Mouse (Mus musculus) mesoderm, embryonic 11.5 days (tissue): ENCODE data around the gene Stard13.
A peak's percentile ranks its signal among the peaks of the same experiment; 100 is the strongest.

Source experiments
- DNase-seq: peaks from one replicate; pipeline ENCODE4 v3.0.0-alpha.2; 2012; ENCODE audit warnings: low read depth, low spot score

Gene Stard13

DNA sequence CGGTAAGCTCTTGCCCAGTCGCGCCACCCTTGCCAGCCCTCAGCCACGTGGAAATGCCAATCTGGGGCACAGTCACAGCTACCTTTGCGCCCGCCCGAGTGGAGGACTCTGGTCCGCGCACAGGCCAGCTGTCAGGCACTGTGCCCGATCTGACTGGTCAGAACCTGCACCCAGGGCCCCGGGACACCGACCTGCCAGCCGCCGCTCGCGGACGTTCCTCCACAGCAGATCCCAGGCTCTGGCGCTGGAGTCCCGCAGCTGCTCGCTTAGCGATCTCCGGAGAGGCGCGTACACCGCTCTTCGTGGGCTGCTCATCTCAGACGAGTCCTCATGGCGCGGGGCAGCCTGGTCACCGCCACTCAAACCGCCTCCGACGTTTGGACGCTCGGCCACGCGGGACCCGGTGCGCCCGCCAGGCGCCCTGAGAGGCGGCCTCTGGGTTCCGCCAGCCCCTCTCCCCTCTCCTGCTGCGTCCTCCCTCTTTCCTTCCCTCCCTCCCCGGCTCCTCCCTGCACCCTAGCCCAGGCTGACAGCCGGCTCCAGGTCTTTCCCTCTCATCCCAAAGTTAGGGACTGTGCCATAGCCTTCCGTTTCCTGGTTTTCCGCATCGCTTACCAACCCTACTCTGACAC, at the start of gene Stard13:
TSS of gene Stard13 (minus strand) at position 437 of the 632 bp plus-strand sequence.
- peak; percentile 46 for DNase-seq

DNA sequence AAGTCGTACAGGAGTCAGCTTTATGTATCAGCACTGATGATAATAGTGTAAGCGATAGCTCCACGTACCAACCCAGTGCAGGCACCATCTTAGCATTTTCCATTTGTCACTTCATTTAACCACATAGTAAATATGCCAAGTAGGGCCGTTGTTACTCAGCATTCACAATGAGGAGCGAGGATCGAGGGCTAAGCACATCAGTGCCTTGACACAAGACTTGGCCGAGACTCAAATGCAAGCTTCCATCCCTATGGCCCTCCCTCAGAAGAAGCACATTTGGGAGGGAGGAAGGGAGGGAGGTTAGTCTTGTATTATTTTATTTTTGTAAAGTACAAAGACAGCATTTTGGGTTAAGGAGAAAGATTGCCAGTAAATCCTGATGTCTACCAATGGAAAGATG, 45.9 kb upstream of the Stard13 start:
- DNase-seq = no peak

DNA sequence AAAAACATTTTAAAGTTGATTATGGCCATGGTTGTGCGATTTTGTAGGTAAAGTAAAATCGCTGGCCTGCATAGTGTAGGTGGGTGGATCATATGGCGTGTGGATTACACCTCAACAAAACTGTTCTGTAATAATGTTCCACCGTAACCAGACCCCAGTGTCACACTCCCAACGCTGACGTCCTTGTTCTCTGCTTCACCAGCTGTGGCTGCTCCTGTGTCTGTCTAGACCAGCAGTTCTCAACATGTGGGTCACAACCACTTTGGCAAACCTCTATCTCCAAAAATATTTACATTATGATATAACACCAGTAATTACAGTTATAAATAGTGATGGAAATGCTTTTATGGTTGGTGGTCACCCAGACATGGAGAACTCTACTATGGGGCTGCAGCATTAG, 44.3 kb upstream of the Stard13 start:
- DNase-seq = no peak

DNA sequence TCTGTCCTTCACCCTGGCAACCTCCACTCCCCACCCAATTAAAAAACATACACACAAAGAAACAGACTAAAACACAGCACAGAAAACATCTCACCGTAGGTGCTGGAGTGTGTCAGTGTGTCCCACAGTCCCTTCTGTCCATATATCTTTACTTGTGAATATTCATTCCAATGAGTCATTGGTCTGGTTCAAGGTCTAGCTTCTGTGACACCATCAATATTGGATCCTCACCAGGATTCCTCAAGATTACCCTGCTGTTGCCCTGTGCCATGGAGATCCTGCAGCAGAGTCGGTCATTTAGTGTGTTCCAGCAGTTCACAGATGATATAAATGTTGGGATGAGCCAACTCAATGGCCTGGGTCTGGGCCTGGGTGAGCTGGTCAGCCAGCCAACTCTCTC, 42.4 kb upstream of the Stard13 start:
- DNase-seq = no peak

DNA sequence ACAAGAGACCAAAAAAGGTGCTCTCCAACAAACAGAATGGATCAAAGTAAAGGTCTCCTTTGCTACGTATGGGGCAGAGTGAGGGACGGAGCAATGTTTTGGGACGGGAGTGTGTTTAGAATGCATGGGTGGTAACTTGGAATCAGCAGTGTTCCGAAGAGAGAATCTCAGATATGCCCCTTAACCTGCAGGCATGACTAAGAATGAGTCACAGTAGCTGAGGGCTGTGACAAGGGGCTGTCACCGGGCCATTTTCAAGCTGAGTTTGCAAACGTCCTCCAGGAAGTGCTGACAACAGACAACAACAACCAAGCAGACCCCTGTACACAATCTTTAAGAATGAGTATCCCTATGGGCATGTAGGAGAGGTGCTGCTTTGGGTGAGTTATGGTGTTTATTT, 40.6 kb upstream of the Stard13 start:
- DNase-seq = no peak

DNA sequence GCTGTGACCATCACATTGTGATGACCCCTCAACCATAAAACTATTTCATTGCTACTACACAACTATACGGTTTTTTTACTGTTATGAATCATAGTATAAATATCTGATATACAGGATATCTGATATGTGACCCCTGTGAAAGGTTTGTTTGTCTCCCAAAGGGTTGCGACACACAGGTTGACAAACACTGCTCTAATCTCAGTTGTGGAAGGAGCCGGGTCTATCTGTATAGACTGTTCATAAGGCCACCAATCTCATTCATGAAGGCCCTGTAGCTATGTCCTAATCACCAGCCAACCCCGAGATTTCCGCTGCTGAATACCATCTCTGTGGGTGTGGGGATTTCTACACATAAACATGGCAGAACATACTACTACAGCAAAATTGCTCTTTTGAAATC, 37.2 kb upstream of the Stard13 start:
- DNase-seq = no peak

DNA sequence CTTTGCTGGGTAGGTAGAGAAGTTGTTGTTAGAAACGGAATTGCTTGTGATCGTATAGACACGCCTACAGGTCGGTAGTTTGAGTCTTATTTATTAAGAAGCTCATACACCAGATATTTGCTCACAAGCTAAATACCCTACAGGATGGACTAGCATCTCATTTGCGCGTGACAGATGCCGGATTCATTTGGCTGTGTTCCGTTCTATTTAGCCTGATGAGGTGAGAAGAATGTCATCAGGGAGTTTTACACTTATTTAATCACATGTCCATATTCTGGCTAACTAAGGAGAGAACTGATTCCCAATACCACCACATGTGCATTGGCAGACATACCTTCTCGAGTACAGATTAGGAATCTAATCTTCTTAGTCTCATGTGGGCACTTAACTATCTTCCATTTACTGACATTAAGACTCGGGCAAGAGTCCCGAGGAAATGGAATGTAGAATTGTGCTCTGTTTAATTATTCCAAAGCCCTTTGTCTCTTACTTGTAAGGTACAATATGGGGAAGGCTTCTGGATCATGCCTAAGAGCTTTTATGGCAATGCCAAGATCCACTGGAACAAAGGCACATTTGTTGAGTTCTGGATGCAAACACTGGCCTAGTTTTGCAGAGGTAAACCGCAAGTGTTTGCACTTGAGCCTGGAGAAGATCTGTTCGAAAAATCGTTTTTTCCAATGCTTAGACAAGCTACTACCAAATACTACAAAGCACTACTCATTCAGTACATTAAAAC, 33.4 kb upstream of the Stard13 start:
- DNase-seq = no peak

DNA sequence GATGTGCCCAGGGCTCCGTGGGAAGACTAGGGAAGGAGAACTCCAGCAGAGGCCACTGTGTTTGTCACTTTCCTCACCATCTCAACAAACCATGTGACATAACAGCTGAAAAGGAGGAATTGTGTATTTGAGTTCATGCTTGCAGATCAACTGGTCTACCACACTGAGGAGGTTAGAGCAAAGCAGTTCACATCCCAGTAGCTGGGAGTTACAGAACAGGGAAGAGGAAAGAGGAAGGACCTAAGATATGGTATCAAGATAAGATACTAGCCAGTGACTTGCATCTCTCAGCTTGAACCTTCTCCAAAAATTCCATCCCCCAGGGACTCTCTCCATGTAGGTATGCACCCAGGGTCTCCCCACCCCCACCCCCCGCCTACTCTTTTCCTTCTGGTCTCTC, 27.9 kb upstream of the Stard13 start:
- DNase-seq = no peak

DNA sequence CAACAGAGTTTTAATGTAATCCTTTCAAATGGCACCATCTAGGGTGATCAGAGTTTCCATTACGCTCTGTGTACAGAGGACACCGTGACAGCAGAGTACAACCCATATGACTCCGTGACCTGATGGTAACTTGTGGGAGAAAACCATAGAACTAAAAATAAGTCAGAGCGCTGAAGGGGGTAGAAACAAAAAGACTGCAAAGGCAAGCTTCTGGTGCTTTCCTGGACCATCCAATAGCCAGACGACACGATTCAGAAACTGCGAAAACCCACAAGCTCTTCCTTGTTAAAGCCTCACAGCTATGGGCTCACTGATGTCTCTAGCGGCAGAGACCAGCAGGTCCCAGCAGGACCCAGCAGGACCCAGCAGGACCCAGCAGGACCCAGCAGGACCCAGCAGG, 18.6 kb upstream of the Stard13 start:
- DNase-seq = no peak

DNA sequence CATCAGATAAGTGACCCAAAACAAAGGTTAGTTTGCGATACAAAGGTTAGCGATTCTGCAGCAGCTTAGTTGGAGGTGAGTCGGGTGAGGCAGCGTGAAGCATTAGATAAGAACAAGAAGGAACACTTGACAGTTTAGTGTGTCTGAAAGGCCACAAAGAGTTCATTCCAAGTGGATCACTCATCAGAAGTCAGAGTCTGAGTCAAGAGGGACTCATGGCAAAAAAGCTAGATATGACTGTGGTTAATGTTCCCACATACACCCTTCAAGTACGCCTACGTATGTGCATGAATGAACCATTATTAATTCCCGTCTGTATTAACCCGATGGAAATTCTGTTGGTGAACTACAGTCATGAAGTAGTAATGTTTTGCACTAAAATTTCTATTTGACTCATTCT, 18.0 kb upstream of the Stard13 start:
- DNase-seq = no peak

DNA sequence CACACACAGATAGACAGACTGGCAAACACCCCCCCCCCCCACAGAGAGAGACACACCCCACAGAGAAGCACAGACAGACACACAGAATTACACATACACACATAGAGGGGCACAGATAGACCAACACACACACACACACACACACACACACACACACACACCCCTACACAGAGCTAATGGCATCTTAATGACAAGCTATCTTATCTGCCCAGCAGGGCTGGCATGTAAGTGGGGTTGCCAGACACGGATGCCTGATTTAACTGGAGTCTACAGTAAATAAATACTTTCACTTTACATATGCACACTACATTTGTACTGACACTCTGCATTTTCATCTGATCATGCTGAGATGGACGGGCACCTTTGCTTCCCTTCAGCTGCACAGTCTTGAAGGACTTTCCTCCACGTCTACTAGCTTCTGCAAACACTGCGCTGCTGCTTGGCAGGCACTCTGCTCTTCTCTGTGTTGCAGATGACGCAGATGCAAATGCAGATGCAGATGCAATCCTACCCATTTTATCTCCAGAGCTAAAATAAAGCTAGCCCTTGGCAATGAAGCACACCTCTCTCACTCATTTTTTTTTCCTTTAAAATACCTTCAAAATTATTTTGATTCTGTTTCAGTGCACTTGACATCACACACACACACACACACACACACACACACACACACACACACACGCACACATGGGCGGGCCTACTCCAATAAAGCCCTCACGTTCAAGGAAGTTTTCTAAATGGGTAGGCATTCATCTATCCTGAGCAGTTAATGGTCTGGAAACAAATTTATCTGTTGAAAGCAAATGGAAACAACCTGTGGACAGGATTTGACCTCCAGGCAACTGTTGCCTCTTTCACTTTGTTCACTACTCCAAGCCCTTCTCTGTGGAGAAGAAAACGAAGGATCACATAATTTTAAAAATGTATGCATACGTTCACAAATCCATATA, 15.3 kb upstream of the Stard13 start:
- no peak for DNase-seq

DNA sequence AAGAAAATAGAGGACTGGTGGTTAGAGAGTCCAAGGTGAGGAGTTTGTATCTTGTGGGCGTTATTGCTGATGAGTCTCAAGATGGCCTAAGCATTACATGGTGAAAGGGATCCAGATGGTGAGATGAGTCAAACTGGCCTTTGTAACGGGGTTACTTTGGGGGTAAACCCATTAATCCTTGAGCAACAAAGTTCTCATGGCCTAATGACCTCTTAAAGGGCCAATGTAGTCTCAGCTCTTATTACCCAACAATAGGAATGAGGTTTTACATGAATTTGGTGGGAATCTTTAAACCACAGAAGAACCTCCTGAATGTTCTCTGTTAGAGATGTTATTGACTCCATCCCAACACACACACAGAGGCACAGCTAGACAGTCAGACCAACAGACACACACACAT, 14.4 kb upstream of the Stard13 start:
- no peak for DNase-seq

DNA sequence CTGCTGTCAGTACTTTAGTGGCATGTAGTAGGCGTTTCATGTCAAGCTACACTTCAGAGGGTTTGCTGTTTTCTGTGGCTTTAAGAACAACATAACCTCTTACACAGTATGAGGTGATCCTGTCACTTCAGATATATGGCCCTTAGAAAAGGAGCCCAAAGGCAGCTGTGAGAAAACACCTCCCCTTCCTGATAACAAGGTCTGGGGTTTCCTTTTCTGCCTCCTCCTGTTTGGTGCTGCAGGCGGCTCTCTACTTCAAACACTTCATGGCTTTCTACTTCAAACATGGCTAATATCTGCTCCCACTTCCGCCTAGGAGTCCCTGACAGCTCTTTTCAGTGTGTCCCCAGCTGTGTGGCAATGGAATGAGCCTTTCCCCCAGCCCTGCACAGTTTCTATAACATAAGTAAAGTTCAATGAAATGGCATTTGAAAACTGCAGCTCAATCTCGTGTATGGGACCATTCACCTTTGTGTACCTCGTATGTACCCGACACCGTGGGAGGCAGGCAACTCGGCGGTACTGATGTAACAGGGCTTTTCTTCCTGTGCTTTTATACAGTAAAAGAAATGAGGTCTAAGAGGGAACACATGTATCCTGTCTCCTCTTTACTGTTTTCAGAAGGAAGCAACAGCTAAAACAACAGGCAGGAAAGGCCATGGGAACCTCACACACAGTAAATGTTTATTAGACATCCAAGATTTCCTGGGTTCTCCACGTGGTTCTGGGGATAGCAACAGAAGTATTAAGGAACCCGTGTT, 13.7 kb upstream of the Stard13 start:
- peak; percentile 47 for DNase-seq

DNA sequence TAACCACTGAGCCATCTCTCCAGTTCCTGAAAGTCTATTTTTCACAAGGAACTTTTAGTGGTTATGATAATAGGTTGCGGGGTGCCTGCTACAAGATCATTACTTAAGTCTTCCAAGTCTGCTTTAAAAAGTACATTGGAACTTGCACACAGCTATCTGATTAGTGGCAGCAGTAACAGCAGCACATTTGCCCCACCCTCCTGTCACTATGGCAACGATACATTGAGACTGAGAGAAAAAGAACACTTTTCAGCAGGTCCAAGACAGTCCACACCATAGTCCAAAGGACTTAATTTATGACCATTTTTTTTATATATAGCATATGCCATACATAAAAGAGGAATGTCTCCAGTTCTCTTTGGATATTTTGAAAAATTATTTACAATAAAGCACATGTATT, 12.7 kb upstream of the Stard13 start:
- no peak for DNase-seq

DNA sequence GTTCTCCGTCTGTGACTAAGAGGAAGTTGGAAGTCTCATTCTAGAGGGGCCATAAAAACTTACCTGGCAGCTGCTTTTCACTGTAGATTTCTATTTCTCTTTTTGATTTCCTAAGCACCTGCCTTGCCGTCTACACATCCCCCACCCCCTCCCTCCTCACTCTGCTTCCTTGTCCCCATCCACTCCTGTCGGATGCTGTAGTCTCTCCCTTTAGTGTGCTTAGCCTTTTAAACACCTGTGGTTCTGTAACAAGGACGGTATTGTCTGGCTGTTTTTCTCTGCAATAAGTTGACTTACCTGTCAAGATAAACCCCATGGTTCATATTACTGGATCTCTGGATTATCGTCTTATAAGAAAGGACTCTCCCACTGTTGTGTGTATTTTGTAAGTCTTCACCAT, 11.9 kb upstream of the Stard13 start:
- no peak for DNase-seq

DNA sequence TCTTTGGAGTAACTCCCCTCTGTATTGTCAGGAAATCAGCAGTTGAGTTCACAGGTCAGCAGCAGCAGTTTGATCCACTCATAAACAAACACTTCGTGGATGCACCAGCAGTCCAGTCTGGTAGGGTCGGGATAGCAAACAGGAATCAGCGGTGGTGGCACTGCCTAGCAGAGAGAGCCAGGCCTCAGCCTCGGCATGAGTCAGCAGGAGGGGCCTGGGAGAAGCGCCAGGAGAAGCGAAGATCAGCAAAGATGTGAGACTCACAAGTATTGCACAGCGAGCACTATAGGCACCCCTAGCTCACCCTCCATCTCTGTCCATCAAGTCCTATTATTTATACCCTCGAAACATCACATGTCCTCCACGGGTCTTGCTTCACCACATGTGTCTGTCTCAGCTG, 5.1 kb upstream of the Stard13 start:
- DNase-seq = no peak

DNA sequence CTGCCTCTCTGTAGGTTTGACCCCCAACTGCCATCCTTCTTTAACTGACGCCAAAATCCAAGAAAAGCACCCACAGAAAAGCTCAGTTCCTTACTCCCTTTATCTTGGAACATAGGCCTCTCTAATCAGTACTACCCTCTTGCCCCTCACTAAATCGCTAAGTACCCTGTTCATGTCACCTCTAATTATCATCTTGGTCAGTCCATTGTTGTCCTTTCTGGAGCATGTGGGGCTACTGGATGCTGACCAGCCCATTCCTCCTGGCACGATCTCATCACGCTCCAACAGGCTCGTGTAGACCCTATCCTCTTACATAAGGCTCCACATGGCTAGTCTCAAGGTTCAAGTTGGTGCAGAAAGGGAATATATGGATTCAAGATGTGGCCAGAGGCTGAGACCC, 2.8 kb upstream of the Stard13 start:
- no peak for DNase-seq

DNA sequence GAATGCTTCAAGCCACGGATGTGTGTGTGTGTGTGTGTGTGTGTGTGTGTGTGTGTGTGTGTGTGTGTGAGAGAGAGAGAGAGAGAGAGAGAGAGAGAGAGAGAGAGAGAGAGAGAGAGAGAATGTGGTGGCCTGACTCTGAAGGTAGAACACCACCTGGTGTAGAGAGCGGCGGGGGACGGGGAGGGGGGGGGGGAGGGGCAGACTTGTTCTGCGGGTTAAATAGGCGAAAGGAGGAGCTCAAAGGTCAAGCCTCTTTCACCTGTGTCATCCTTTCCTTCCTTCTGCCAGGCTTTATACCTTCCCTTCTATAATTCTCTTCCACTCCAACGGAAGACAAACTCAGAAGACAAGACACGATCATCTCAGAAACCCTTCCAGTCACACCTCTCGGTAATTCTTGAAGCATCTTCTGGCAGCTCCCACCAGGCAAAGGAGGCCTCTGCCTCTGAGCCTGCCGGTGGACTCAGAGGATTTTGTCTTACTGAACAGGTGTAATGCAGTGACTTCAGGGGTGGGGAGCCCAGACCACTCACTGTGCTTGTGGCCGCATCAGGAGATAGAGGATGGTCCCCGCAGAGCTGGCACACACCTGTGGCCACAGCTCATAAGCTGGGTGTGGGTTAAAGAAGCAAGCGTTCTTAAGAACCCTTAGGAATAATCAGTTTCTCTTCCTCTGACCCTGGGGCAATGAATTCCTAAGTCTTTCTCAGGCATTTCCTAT, 898 bp downstream of the Stard13 start:
- no peak for DNase-seq

DNA sequence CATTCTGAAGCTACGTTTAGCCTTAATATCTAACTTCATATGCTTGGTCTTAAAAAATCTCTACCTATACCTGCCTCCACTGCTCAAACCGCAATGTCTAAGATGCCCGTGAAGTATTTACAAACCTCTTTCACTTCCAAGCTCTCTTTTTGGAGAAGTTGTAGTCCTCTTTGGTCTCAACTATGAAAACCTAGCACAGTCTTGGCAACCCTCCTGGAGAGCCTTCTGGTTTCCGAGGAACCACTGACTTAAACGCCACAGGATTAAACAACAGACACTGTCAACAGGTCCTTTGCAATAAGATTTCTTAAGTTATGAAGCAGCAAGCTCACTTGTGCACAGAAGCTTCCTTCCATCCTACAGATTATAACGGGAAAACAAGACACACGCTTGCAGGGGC, 1.8 kb downstream of the Stard13 start:
- DNase-seq = no peak

DNA sequence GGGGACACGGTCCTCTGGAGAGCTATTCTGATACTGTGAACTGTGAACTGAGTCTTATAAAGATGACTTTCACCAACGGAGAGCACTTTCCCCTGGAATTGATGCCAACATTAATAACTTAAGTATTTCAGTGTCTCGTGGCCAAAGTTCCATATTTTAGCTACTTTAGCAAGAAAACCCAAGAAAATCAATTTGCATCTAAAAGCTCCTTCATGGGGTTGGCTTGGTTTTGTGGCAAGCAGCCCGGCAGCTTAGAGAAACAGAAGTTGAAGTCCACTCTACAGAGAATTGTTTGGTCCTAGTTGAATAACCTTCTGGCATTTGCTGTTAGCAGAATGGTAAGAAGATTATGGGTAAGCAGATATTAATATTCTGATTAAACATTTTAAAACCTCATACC, 2.2 kb downstream of the Stard13 start:
- no peak for DNase-seq

DNA sequence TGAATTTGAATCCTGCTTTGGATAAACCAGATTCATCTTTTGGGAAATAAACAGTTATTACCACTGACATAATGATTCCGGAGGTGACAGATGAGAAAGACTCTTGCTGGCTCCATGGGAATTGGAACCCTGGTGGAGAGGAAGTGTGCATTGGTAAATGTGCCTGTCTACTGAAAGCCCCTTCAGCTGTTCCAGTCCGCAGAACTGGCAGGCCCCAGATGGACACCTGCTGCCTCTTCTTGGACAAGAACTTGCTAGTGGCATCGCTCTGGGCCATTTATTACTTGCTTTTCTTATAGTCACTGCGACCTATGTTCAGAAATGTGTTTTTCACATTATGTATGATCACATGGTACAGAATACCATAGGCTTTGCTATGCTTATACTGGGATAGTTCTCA, 3.2 kb downstream of the Stard13 start:
- DNase-seq = no peak
